Mouse (Mus musculus) adrenal gland, postnatal 14 days (tissue): ENCODE results near the gene Rps16. TPM values are rescaled to one million over a fixed set of nuclear protein-coding genes. Genes with fewer than 3 reads are reported as not detected.
"Not testable (repeated sequence)": the region's sequence is repeated elsewhere in the genome, so short reads cannot be mapped to it uniquely, and the experiment has no call there.

Experiments
- DNase-seq: peaks from one replicate; pipeline ENCODE4 v3.0.0; 2021; ENCODE audit warnings: mixed read lengths
- total RNA-seq: library from RNA; stranded (reverse); gene quantifications from 2 replicates; pipeline ENCODE4 v1.2.3, GENCODE M21; 2021

Gene Rps16
- total RNA-seq, 1 experiment from 2014 or later: 937 TPM

- DNase-seq: no peak
Measured at GRCm38 (mm10) chr7:28373891-28374495, 23.5 kb downstream of the Rps16 start.

GRCm38 (mm10) chr7:28374647-28375046 is 24.2 kb downstream of the Rps16 start:
- no peak for DNase-seq

- DNase-seq: peak; percentile 93
Measured at GRCm38 (mm10) chr7:28375176-28375921, 24.9 kb downstream of the Rps16 start.

GRCm38 (mm10) chr7:28376011-28376771 is 25.7 kb downstream of the Rps16 start:
- DNase-seq: peak; percentile 86

- peak; percentile 37 for DNase-seq
Measured at GRCm38 (mm10) chr7:28377190-28378065, 27.0 kb downstream of the Rps16 start.

GRCm38 (mm10) chr7:28378066-28378690 is 27.7 kb downstream of the Rps16 start:
- DNase-seq: peak; percentile 70

GRCm38 (mm10) chr7:28378769-28379651 is 28.6 kb downstream of the Rps16 start:
- DNase-seq: peak; percentile 97

- DNase-seq: no peak
Measured at GRCm38 (mm10) chr7:28380237-28381016, 30.0 kb downstream of the Rps16 start, which contains the start of gene Zfp36. Gene Zfp36 (minus strand): TSS chr7:28380253.

- DNase-seq: peak; percentile 94
Measured at GRCm38 (mm10) chr7:28381017-28381790, 30.8 kb downstream of the Rps16 start.

GRCm38 (mm10) chr7:28381938-28382337 is 31.5 kb downstream of the Rps16 start:
- peak; percentile 93 for DNase-seq

GRCm38 (mm10) chr7:28382347-28382951 is 32.0 kb downstream of the Rps16 start:
- no peak for DNase-seq

GRCm38 (mm10) chr7:28382981-28383396 is 32.5 kb downstream of the Rps16 start:
- peak; percentile 74 for DNase-seq

- no peak for DNase-seq
Measured at GRCm38 (mm10) chr7:28383606-28384005, 33.2 kb downstream of the Rps16 start.

- DNase-seq: no peak
Measured at GRCm38 (mm10) chr7:28384162-28384561, 33.7 kb downstream of the Rps16 start.

- DNase-seq: no peak
Measured at GRCm38 (mm10) chr7:28385196-28385595, 34.7 kb downstream of the Rps16 start.

GRCm38 (mm10) chr7:28386007-28386406 is 35.6 kb downstream of the Rps16 start:
- DNase-seq: no peak

- peak; percentile 92 for DNase-seq
Measured at GRCm38 (mm10) chr7:28386462-28386861, 36.0 kb downstream of the Rps16 start.

- DNase-seq: not testable (repeated sequence)
Measured at GRCm38 (mm10) chr7:28386877-28387276, 36.4 kb downstream of the Rps16 start.
